Mouse (Mus musculus) embryonic facial prominence, embryonic 14.5 days (tissue): Measurements from ENCODE around the gene Slc48a1. TPM values are rescaled to one million over a fixed set of nuclear protein-coding genes. Genes with fewer than 3 reads are reported as not detected.
A peak's percentile ranks its signal among the peaks of the same experiment; 100 is the strongest.

Experiments used
- ATAC-seq: fragments of 200-750 bp; cut with Nextera tagmentation; 2 replicates; pipeline ENCODE4 v1.8.0; 2017; ENCODE audit warnings: low read depth, moderate number of reproducible peaks, moderate TSS enrichment
- DNase-seq: peaks from one replicate; pipeline ENCODE4 v3.0.0-alpha.2; 2015; ENCODE audit warnings: low spot score
- H3K27ac ChIP-seq: fragments of 300-500 bp; sonication (generic); replicated peaks from 2 replicates; pipeline ENCODE4 v1.5.1; 2014; ENCODE audit warnings: low read depth, mild to moderate bottlenecking, low read length, moderate library complexity
- H3K27me3 ChIP-seq: fragments of 300-500 bp; sonication (generic); replicated peaks from 2 replicates; pipeline ENCODE4 v1.6.1; 2014; ENCODE audit warnings: low read length; ENCODE audit not compliant: control insufficient read depth, insufficient read depth
- H3K36me3 ChIP-seq: fragments of 300-500 bp; sonication (generic); 2 replicates; pipeline ENCODE4 v1.6.1; 2014; ENCODE audit warnings: low read length, mixed read lengths; ENCODE audit not compliant: control insufficient read depth, insufficient read depth
- H3K4me1 ChIP-seq: fragments of 300-500 bp; sonication (generic); 2 replicates; pipeline ENCODE4 v1.6.1; 2014; ENCODE audit warnings: antibody characterized with exemption, low read length; ENCODE audit not compliant: control insufficient read depth, insufficient read depth
- H3K4me2 ChIP-seq: fragments of 300-500 bp; sonication (generic); 2 replicates; pipeline ENCODE4 v1.6.1; 2014; ENCODE audit warnings: low read depth, mild to moderate bottlenecking, low read length, moderate library complexity, mixed read lengths
- H3K4me3 ChIP-seq: fragments of 300-500 bp; sonication (generic); 2 replicates; pipeline ENCODE4 v1.5.1; 2014; ENCODE audit warnings: low read depth, mild to moderate bottlenecking, low read length
- H3K9ac ChIP-seq: fragments of 300-500 bp; sonication (generic); 2 replicates; pipeline ENCODE4 v1.6.1; 2014; ENCODE audit warnings: low read depth, mild to moderate bottlenecking, low read length, moderate library complexity, mixed read lengths
- H3K9me3 ChIP-seq: fragments of 300-500 bp; sonication (generic); 2 replicates; pipeline ENCODE4 v1.6.1; 2016; ENCODE audit warnings: low read length; ENCODE audit not compliant: control insufficient read depth
- WGBS: fragments of 180-500 bp; shearing (Covaris S2); extraction: QIAGEN DNeasy Blood & Tissue Kit; methylation state at CpG from one replicate; pipeline ENCODE4 v1.1.7; 2014; 5-methylcytosine and 5-hydroxymethylcytosine counted together
- polyA plus RNA-seq: library from polyadenylated mRNA; unstranded; fragments of >200 nt; fragmentation: Nextera tagmentation; extraction: Ambion mirVana; gene quantifications from 2 replicates; pipeline ENCODE4 v1.2.1, GENCODE M21; 2014

The Slc48a1 gene
- polyA plus RNA-seq, 1 experiment from 2014 or later: 37.5 TPM

DNA sequence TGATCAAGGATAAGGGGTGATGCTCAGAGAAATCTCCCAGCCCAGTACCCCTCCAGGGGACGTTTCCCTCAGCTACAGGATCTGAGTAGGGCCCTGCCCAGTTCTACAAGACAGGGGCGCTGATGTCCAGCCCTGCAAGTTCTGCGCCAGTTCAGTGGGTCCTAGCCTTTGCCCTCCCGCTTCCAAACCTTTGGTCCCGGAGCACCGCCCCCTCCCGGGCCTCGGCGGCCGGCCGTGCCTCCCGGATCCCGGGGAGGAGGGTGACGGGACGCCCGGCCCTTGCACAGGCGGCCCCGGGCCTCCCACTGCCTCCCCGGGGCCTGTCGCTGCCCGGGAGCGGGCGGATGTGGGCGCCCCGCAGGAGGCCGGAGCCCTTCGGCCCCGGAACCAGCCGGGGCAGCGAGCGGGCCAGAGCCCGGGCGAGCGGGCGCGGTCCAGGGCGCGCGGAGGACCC, 52.5 kb downstream of the Slc48a1 start:
- DNase-seq: no peak
- Histone ChIP-seq H3K4me3 (peak overlapping the region; percentile 89), H3K4me2 (peak overlapping the region; percentile 74), H3K27ac (peak overlapping the region; percentile 98), H3K4me1 (peaks cover 42% of the 10 kb centered on the region), H3K9me3 (no peaks in the 10 kb centered on the region), H3K36me3 (no peaks in the 10 kb centered on the region), H3K9ac (peak overlapping the region; percentile 97), H3K27me3 (no peaks in the 10 kb centered on the region)
- ATAC-seq: peak; percentile 27
- 1% methylated on average over 15 of the region's 39 CpGs for WGBS

DNA sequence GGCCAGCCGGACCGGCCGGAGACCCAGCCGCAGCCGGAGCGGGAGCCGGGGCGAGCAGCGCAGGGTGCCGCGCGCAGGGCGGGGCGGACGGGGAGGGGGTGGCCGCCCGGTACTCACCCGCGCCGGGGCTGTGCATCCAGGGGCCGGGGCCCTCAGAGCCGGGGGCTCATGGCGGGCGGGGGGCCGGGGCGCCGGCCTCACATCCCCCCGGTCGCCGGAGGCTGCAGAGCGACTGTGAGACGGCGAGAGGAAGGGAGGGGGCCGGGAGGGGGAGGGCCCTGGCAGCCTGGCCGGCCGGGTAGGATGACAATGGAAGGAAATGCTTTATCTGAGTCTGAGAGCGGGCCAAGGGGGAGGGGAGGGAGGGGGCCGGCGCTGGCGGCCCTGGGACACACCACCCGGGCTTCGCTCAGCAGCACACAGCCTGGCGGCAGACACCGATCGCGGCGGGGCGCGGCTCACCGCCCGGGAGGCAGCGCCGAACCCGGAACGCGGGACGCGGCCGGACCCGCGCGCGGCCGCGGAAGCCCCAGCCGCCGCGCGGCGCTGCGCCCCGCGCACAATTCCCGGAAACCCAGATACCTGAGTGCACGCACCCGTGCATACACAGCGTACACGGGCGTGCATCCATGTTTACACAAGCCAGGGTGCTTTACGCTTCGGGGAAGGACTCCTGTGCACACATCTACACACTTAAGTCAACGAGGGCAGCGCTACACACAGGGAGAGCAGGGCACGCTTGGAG, 53.1 kb downstream of the Slc48a1 start:
- ATAC-seq (peak; percentile 89), DNase-seq (peak; percentile 90)
- H3K9me3 ChIP-seq: no peaks in the 10 kb centered on the region
- peaks cover 42% of the 10 kb centered on the region for H3K4me1 ChIP-seq
- H3K4me2 ChIP-seq: peak overlapping the region; percentile 74
- no peaks in the 10 kb centered on the region for H3K27me3 ChIP-seq
- no peaks in the 10 kb centered on the region for H3K36me3 ChIP-seq
- peak overlapping the region; percentile 89 for H3K4me3 ChIP-seq
- H3K9ac ChIP-seq: peak overlapping the region; percentile 97
- H3K27ac ChIP-seq: peak overlapping the region; percentile 98
- WGBS: 0% methylated on average over 7 of the region's 84 CpGs

DNA sequence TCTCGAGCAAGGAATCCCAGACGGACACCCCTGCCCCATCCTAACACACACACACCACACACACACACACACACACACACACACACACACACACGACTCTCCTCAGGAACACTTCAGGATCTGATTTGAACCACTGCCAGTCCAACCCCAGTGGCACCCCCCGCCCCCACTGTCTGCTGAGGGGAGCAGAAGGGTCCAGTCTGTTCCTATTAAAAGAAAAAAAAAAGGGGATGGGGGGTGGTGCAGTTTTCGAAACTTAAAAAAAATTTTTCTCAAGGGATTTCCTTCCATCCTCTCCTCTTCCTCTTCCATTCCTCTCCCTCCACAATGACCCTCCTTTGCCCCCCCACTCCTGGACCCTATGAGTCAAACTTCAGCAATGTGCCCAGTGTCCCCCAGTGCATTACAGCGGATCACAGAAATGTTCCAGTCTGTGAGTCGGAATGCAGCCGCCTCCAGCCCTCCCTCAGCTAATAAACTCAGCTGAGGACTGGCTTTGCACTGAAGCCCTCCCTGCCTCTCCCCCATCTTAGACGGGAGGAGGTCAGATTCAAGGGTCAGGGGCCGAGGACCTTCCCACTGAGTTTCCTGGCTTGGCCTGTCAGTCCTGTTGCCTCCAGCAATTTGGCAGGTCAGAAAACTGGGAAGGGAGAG, 53.8 kb downstream of the Slc48a1 start:
- Histone ChIP-seq H3K27ac (peak overlapping the region; percentile 98), H3K9me3 (no peaks in the 10 kb centered on the region), H3K36me3 (no peaks in the 10 kb centered on the region), H3K4me2 (peak overlapping the region; percentile 74), H3K4me3 (peak overlapping the region; percentile 89), H3K27me3 (no peaks in the 10 kb centered on the region), H3K9ac (peak overlapping the region; percentile 97), H3K4me1 (peaks cover 48% of the 10 kb centered on the region)
- WGBS: 3% methylated on average over 10 of the region's 10 CpGs
- DNase-seq: peak; percentile 71
- no peak for ATAC-seq

DNA sequence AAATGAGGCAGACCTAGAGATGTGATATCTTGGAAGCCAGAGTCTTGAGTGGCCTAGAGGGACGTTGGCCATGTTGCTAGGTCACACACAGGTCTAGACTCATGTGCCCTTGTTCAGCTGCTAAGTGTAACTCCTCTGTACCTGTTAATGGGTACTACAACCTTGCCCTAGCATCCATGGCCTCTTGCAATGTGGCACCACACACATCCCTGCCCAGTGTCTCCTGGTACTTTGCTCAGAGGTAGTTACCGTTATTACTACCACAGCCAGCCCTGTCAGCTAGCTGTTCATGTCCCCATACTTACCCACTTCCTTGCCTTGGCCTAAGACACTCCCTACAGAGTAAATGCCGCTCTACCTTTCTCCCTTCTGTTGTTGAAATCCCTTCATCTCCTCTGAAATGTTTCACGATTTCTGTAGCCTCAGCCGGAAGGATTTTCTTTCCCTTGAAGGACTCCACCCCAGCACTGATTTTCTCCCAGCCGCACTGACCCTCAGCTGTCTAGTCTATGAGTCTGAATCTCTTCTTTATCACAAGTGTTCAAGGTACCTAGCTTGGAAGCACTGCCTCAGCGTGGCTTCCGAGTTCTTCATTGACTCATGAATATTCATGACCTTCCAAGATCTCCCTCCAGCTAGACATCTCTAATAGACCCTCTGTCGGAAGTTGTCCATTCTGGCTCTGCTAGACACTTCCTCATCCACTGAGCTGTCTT, 54.6 kb downstream of the Slc48a1 start:
- no peaks in the 10 kb centered on the region for H3K9me3 ChIP-seq
- peak overlapping the region; percentile 98 for H3K27ac ChIP-seq
- H3K27me3 ChIP-seq: no peaks in the 10 kb centered on the region
- H3K4me1 ChIP-seq: peaks cover 56% of the 10 kb centered on the region
- H3K36me3 ChIP-seq: no peaks in the 10 kb centered on the region
- 0 out of 2 replicates have a peak overlapping the region, but pooled peaks have one; percentile 97 for H3K9ac ChIP-seq
- H3K4me2 ChIP-seq: peak overlapping the region; percentile 74; the same call in 1 of the 2 replicates
- ATAC-seq (no peak), DNase-seq (no peak)
- 55% methylated on average over 9 of the region's 9 CpGs for WGBS
- no peak overlapping the region; the same call in 1 of the 2 replicates for H3K4me3 ChIP-seq

DNA sequence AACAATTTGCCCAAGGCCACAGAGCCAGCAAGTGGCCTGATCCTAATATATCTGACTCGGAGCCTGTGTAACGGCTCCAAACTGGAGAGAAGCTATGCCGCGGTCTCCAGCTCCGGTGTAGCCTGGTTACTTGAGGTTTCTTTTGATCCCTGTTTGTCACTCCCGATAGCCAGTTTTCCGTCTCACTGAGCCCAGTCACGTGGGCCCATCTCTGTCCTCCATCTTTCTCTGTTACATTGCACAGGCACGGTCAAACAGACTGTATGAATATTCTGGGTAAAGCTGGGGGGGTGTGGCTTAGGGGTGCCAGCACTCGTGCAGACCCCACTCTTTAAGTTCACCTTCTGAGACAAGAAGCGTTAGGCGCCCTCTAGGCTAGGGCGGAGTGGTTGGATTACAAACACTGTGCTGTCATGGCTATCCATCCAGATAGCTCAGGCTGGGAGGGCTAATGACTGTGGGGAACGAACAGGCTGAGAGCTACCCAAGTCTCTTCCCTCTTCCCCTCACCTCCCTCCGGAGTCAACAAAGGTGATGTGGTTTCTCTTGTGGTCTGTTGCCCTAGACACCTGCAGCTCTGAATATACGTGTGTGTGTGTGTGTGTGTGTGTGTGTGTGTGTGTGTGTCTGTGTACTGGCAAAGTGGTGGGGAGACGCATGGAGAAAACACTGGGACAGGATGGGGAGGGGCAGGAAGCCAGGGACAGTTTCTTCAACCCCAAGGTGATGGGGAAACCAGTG, 58.0 kb downstream of the Slc48a1 start:
- no peak overlapping the region; the same call in 1 of the 2 replicates for H3K9ac ChIP-seq
- 42% methylated on average over 17 of the region's 17 CpGs for WGBS
- 0 out of 2 replicates have a peak overlapping the region, but pooled peaks have one; percentile 21 for H3K27ac ChIP-seq
- H3K4me3 ChIP-seq: no peak overlapping the region
- no peak for DNase-seq
- no peak overlapping the region for H3K4me2 ChIP-seq
- H3K27me3 ChIP-seq: no peaks in the 10 kb centered on the region
- no peaks in the 10 kb centered on the region for H3K9me3 ChIP-seq
- H3K4me1 ChIP-seq: peaks cover 49% of the 10 kb centered on the region
- H3K36me3 ChIP-seq: no peaks in the 10 kb centered on the region
- ATAC-seq: no peak

DNA sequence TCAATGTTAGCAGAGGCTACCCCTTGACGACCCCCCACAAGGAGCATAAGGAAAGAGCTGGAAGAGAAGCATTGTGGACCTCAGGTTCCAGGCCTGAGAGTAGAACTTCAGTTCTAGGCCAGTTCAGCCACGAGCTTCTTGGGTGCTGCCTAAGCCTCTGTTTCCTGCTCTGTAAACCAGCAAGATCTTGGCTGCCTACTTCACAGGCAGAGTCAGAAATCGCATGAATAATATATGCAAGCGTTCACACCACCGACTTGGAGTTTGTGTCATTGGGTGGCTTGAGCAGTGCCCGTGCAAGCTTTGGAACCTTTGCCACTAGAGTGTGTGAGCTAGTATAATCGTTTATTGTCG, 58.6 kb downstream of the Slc48a1 start:
- ATAC-seq: no peak
- DNase-seq: no peak
- H3K4me3 ChIP-seq: no peak overlapping the region
- WGBS: 67% methylated on average over 8 of the region's 8 CpGs
- no peaks in the 10 kb centered on the region for H3K27me3 ChIP-seq
- H3K9ac ChIP-seq: no peak overlapping the region
- H3K4me1 ChIP-seq: peaks cover 48% of the 10 kb centered on the region
- no peak overlapping the region for H3K4me2 ChIP-seq
- H3K36me3 ChIP-seq: no peaks in the 10 kb centered on the region
- no peaks in the 10 kb centered on the region for H3K9me3 ChIP-seq
- H3K27ac ChIP-seq: 0 out of 2 replicates have a peak overlapping the region, but pooled peaks have one; percentile 21

DNA sequence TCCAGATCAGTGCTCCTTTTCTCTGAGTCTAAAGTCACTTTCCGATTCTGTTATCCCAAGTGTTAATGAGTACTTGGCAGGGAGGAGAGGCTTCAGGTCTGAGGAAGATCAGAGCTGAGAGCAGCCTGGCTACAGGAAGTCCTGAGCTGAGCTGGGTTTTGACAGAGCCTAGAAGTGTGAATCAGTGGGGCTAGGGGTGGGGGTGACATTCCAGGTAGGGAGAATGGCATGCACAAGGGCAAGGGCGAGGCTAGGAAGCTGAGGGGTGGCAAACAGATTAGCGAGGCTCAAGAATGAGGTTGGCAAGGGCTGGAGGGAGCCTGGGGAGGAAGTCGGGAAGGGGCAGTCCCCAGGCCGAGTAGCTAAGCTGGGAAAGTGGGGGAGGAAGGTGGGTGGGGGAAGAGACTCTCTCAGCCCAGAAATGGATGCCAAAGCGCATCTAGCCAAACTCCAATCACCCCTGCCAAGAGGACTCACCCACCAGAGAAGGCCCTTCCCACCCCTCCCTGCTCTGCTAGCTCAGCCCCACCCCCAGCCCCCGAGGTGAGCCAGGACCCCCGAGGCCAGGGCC, 59.3 kb downstream of the Slc48a1 start:
- Histone ChIP-seq H3K27ac (peak overlapping the region; percentile 55), H3K9me3 (no peaks in the 10 kb centered on the region), H3K27me3 (no peaks in the 10 kb centered on the region), H3K4me2 (no peak overlapping the region), H3K4me1 (peaks cover 41% of the 10 kb centered on the region), H3K9ac (no peak overlapping the region), H3K36me3 (no peaks in the 10 kb centered on the region), H3K4me3 (no peak overlapping the region)
- DNase-seq (peak; percentile 66), ATAC-seq (peak; percentile 61; the same call in 1 of the 2 replicates)
- 15% methylated on average over 8 of the region's 8 CpGs for WGBS

DNA sequence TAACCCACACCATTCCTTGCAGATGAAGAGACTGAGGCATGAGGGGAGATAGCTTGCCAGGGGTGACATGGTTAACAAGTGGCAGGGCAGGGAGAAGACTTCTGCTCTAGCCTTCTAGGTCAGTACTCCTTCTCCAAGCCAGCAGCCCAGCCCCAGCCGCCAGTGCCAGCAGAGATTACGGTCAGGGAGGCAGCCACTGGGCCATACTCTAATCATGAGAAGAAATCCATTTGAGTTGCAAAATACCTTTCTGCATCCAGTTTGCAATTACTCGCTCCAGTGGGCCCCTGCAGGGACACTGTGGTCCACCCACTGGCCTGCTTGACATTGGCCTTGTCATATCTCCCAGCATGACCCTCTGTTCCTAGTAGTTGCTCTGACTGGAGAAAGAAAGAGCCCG, 60.1 kb downstream of the Slc48a1 start:
- Histone ChIP-seq H3K36me3 (no peaks in the 10 kb centered on the region), H3K27ac (no peak overlapping the region), H3K9ac (no peak overlapping the region), H3K9me3 (no peaks in the 10 kb centered on the region), H3K4me3 (no peak overlapping the region), H3K27me3 (no peaks in the 10 kb centered on the region), H3K4me1 (peaks cover 36% of the 10 kb centered on the region), H3K4me2 (no peak overlapping the region)
- no peak for ATAC-seq
- WGBS: 83% methylated on average over 4 of the region's 4 CpGs
- DNase-seq: no peak
